Mouse (Mus musculus): ENCODE measurements at regions not wholly inside any gene's neighbourhood (a gene's known extent, or its start where the extent isn't known, plus 50 kb on each side); places are given as distances from the start of the nearest gene placed in this dataset.

DNA sequence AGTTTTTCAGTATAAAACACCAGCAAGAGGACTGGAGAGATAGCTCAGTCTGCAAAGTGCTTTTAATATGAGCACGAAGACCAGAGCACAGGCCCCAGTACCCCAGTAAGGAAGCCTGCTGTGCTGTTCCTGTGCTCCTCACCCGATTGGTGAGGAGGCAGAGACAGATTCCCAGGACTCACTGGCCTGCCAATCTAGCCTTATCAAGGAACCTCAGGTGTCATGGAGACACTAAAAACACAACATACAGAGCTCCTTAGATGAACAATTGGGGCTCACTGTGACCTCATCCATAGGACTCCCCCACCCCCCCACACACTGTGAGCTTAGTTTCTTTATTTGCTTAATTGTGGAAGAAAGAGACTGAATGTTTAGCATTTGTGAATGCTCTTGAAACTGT, 355.4 kb upstream of the Marcks start:
- Histone ChIP-seq H3K4me2 (ENCODE audit: insufficient read depth, low read depth, poor library complexity, severe bottlenecking) (no peak overlapping the region), H3K79me2 (replicated peaks; ENCODE audit: control insufficient read depth, extremely low read depth, insufficient read depth, poor library complexity, severe bottlenecking) (no peaks in the 10 kb centered on the region), H3K27me3 (replicated peaks) (no peaks in the 10 kb centered on the region), H3K4me1 (ENCODE audit: control insufficient read depth in 1 of 2, insufficient read depth in 2 of 2) (no peaks in the 10 kb centered on the region), H3K27ac (ENCODE audit: insufficient read depth, low read depth) (no peak overlapping the region), H3K36me3 (replicated peaks in 1 of 2; ENCODE audit: control insufficient read depth in 1 of 2, insufficient read depth in 1 of 2, low read length in 1 of 2) (no peaks in the 10 kb centered on the region), H3K9ac (ENCODE audit: insufficient read depth, low read depth) (no peak overlapping the region), H3K9me3 (replicated peaks; ENCODE audit: low read length) (no peaks in the 10 kb centered on the region), H3K4me3 (replicated peaks in 1 of 3; ENCODE audit: low read depth in 2 of 3, low read length in 2 of 3, poor library complexity in 1 of 3) (no peak overlapping the region)
- dilution Hi-C loops (cut with MboI; ENCODE audit: extremely low pct_ligation_motif_present, extremely low pct_unique_long_range_greater_than_20kb, low sequenced_read_pairs) (no loop called here), in situ Hi-C loops (cut with MboI; ENCODE audit: low pct_ligation_motif_present, low pct_unique_long_range_greater_than_20kb, low sequenced_read_pairs) (no loop called here)
- no peak for TF ChIP-seq PAX5 (IDR thresholded peaks at IDR 0.05; ENCODE audit: low read length)
- TF ChIP-seq JUN (IDR thresholded peaks at IDR 0.05; ENCODE audit: insufficient read depth, low read depth, low read length), result no peak
- no peak for TF ChIP-seq ELF1 (IDR thresholded peaks at IDR 0.05; ENCODE audit: low read depth, low read length)
- no peak for TF ChIP-seq RAD21 (IDR thresholded peaks at IDR 0.05; ENCODE audit: low read depth, low read length)
- no peak for TF ChIP-seq BHLHE40 (IDR thresholded peaks at IDR 0.05; ENCODE audit: low read depth, low read length)
- no peak for DNase-seq (ENCODE audit: extremely low read depth)

DNA sequence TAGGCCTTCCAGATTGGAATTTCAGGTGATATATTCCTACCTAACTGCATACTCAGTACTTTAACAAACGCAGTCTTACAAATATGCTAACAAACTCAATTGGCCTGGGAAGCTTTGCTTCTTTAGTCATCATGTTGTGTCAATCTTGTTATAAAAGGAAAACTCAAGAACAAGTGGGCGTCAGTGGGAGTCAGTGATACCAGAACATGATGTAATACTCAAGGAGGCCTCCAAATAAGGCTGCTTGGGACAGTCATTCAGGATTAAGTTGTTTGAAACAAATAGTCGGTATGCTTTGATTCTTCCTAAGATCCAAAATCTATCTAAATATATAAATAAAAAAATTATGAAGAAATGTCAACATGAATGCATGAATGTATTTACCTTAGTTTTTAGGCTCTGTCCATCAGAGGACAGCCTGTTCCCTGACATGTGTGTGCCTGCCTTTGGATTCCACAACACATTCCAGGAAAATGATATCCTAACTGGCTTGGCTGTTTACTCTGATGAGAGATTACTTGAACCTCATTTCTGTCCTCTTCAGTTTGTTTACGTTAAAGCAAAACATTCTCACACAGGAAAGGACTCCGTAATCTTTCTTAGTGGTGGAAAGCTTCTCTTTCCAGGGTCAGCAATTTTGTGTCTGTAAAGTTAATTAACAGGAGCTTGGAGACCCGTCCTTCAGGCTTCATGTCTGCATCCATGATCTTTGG, 345.7 kb upstream of the Marcks start:
- H3K4me2 ChIP-seq (ENCODE audit: insufficient read depth, low read depth, poor library complexity, severe bottlenecking), result no peak overlapping the region
- no peak for DNase-seq (ENCODE audit: extremely low read depth)
- H3K4me1 ChIP-seq (ENCODE audit: control insufficient read depth in 1 of 2, insufficient read depth in 2 of 2), result no peaks in the 10 kb centered on the region
- no peaks in the 10 kb centered on the region for H3K79me2 ChIP-seq (replicated peaks; ENCODE audit: control insufficient read depth, extremely low read depth, insufficient read depth, poor library complexity, severe bottlenecking)
- H3K4me3 ChIP-seq (replicated peaks in 1 of 3; ENCODE audit: low read depth in 2 of 3, low read length in 2 of 3, poor library complexity in 1 of 3), result no peak overlapping the region
- TF ChIP-seq USF1 (IDR thresholded peaks at IDR 0.05; ENCODE audit: low read depth, low read length), result no peak
- TF ChIP-seq MYC (IDR thresholded peaks at IDR 0.05; ENCODE audit: low read depth, low read length), result no peak
- TF ChIP-seq ELF1 (IDR thresholded peaks at IDR 0.05; ENCODE audit: low read depth, low read length), result no peak
- no peak for TF ChIP-seq JUND (conservative IDR thresholded peaks at IDR 0.05; ENCODE audit: low read depth, low read length)
- no peak for TF ChIP-seq EP300 (IDR thresholded peaks at IDR 0.05; ENCODE audit: low read length)
- no peaks in the 10 kb centered on the region for H3K27me3 ChIP-seq (replicated peaks)
- dilution Hi-C loops (cut with MboI; ENCODE audit: extremely low pct_ligation_motif_present, extremely low pct_unique_long_range_greater_than_20kb, low sequenced_read_pairs), result no loop called here
- H3K36me3 ChIP-seq (replicated peaks in 1 of 2; ENCODE audit: control insufficient read depth in 1 of 2, insufficient read depth in 1 of 2, low read length in 1 of 2), result no peaks in the 10 kb centered on the region
- in situ Hi-C loops (cut with MboI; ENCODE audit: low pct_ligation_motif_present, low pct_unique_long_range_greater_than_20kb, low sequenced_read_pairs), result no loop called here
- H3K9ac ChIP-seq (ENCODE audit: insufficient read depth, low read depth), result no peak overlapping the region
- no peaks in the 10 kb centered on the region for H3K9me3 ChIP-seq (replicated peaks; ENCODE audit: low read length)
- H3K27ac ChIP-seq (ENCODE audit: insufficient read depth, low read depth), result no peak overlapping the region

DNA sequence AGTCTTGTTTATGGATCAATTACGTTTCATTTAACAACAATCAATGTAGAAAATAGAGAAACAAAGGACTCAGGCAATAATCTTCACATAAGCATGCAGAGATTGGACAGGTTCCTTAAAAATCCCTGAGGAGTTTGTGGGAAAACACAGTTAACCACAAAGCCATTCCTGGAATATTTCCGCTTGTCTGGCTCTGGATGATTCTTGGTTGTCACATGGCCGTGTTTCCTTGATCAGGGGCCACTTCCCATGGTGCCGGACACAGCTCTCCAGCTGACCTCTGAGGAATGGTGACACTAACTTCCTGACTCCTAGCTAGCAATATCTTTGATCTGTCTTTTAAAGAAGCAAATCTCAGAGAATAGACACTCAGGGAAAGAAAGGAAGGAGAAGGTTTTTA, 344.8 kb upstream of the Marcks start:
- in situ Hi-C loops (cut with MboI; ENCODE audit: low pct_ligation_motif_present, low pct_unique_long_range_greater_than_20kb, low sequenced_read_pairs) (no loop called here), dilution Hi-C loops (cut with MboI; ENCODE audit: extremely low pct_ligation_motif_present, extremely low pct_unique_long_range_greater_than_20kb, low sequenced_read_pairs) (no loop called here)
- H3K9me3 ChIP-seq (replicated peaks; ENCODE audit: low read length), result no peaks in the 10 kb centered on the region
- no peaks in the 10 kb centered on the region for H3K36me3 ChIP-seq (replicated peaks in 1 of 2; ENCODE audit: control insufficient read depth in 1 of 2, insufficient read depth in 1 of 2, low read length in 1 of 2)
- TF ChIP-seq POLR2AphosphoS2 (IDR thresholded peaks at IDR 0.05; ENCODE audit: low read depth, low read length), result no peak
- TF ChIP-seq KAT2A (IDR thresholded peaks at IDR 0.05; ENCODE audit: insufficient replicate concordance, low read length), result no peak
- TF ChIP-seq ZMIZ1 (IDR thresholded peaks at IDR 0.05; ENCODE audit: low read depth, low read length), result no peak
- TF ChIP-seq MXI1 (IDR thresholded peaks at IDR 0.05; ENCODE audit: low read depth, low read length), result no peak
- TF ChIP-seq MAX (IDR thresholded peaks at IDR 0.05; ENCODE audit: low read length), result no peak
- TF ChIP-seq UBTF (IDR thresholded peaks at IDR 0.05; ENCODE audit: low read depth, low read length), result no peak
- TF ChIP-seq EP300 (IDR thresholded peaks at IDR 0.05; ENCODE audit: low read length), result no peak
- TF ChIP-seq USF1 (IDR thresholded peaks at IDR 0.05; ENCODE audit: low read depth, low read length), result no peak
- no peak for TF ChIP-seq RAD21 (IDR thresholded peaks at IDR 0.05; ENCODE audit: low read depth, low read length)
- no peak for TF ChIP-seq IRF4 (IDR thresholded peaks at IDR 0.05; ENCODE audit: low read depth, low read length)
- no peak for TF ChIP-seq JUND (conservative IDR thresholded peaks at IDR 0.05; ENCODE audit: low read depth, low read length)
- TF ChIP-seq E2F4 (IDR thresholded peaks at IDR 0.05; ENCODE audit: insufficient replicate concordance, low read depth, low read length), result no peak
- TF ChIP-seq HCFC1 (IDR thresholded peaks at IDR 0.05; ENCODE audit: low read depth, low read length), result no peak
- no peak for TF ChIP-seq USF2 (conservative IDR thresholded peaks at IDR 0.05; ENCODE audit: low read depth, low read length)
- TF ChIP-seq MAFK (IDR thresholded peaks at IDR 0.05; ENCODE audit: insufficient replicate concordance, low read length), result no peak
- TF ChIP-seq ZNF384 (IDR thresholded peaks at IDR 0.05; ENCODE audit: low read depth, low read length), result no peak
- no peak for TF ChIP-seq RCOR1 (conservative IDR thresholded peaks at IDR 0.05; ENCODE audit: low read depth, low read length)
- TF ChIP-seq TBP (conservative IDR thresholded peaks at IDR 0.05; ENCODE audit: low read depth, low read length), result no peak
- no peaks in the 10 kb centered on the region for H3K4me1 ChIP-seq (ENCODE audit: control insufficient read depth in 1 of 2, insufficient read depth in 2 of 2)
- H3K27ac ChIP-seq (ENCODE audit: insufficient read depth, low read depth), result no peak overlapping the region
- no peak for DNase-seq (ENCODE audit: extremely low read depth)
- H3K9ac ChIP-seq (ENCODE audit: insufficient read depth, low read depth), result no peak overlapping the region
- no peak overlapping the region for H3K4me3 ChIP-seq (replicated peaks in 1 of 3; ENCODE audit: low read depth in 2 of 3, low read length in 2 of 3, poor library complexity in 1 of 3)
- no peak overlapping the region for H3K4me2 ChIP-seq (ENCODE audit: insufficient read depth, low read depth, poor library complexity, severe bottlenecking)
- H3K79me2 ChIP-seq (replicated peaks; ENCODE audit: control insufficient read depth, extremely low read depth, insufficient read depth, poor library complexity, severe bottlenecking), result no peaks in the 10 kb centered on the region
- no peaks in the 10 kb centered on the region for H3K27me3 ChIP-seq (replicated peaks)

All from CH12.LX (cell line).